Mouse (Mus musculus): ENCODE measurements around the gene C77080. TPM values are rescaled to one million over a fixed set of nuclear protein-coding genes. Genes with fewer than 3 reads are reported as not detected.

C77080 gene
- 0.86 and 1.9 TPM in 2 replicates for polyA plus RNA-seq (2011; ENCODE audit: insufficient read depth, insufficient read length, low replicate concordance, missing spikeins)

DNA sequence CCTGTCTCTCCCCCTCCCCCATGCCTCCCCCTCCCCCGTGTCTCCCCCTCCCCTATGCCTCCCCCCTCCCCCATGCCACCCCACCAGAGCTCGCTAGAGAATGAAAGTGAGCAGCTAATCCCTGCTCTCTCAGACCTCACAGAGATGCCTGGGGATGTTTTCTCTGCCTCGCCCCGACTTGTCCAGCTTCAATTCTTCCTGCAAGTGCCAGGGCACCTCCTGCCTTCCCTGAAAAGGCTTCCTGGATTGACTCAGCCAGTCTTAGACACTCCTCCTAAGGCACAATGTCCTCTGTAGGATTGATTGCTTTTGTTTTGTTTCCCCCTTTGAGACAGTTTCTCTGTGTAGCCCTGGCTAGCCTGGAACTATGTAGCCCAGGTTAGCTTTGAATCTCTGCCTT, at the start of gene C77080:
TSS of gene C77080 (minus strand) at position 209 of the 400 bp plus-strand sequence.
- WGBS: 33% methylated on average over 2 of the region's 4 CpGs
- TF ChIP-seq POLR2A (IDR thresholded peaks at IDR 0.05; ENCODE audit: borderline replicate concordance, control insufficient read depth, low read depth, low read length) (no peak), CTCF (IDR thresholded peaks at IDR 0.05; ENCODE audit: control insufficient read depth, insufficient read depth, low read length) (no peak)
- H3K4me1 ChIP-seq (ENCODE audit: control insufficient read depth, insufficient read depth, low read length): peaks cover 1% of the 10 kb centered on the region; the same call in 1 of the 2 replicates
- H3K27ac ChIP-seq (ENCODE audit: control insufficient read depth, insufficient read depth, low read depth, low read length, poor library complexity): no peak within 1 kb of the TSS
- H3K4me3 ChIP-seq (replicated peaks; ENCODE audit: control insufficient read depth, low read depth, low read length): no peak within 1 kb of the TSS

DNA sequence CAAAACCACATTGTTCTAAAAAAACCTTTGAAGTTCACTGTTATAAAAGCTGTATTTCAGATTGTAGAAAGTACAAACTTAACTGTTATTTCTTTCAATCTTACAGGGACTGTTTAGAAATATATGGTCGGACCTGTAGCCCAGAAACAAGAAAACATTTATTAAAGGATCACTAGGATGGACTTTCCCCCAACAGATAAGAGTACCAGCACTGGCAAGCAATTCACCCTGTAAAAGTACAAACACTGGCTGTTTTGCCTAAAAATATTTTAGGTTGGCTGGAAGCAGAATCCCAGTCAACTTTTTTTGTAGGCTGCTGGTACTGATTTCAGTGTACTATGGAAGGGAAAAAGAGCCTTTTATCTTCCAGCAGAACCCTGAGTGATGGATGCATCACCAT, 46.7 kb upstream of the C77080 start:
- no peaks in the 10 kb centered on the region for H3K4me1 ChIP-seq (ENCODE audit: control insufficient read depth, insufficient read depth, low read length)
- H3K27ac ChIP-seq (ENCODE audit: control insufficient read depth, insufficient read depth, low read depth, low read length, poor library complexity): no peak overlapping the region
- TF ChIP-seq POLR2A (IDR thresholded peaks at IDR 0.05; ENCODE audit: borderline replicate concordance, control insufficient read depth, low read depth, low read length): no peak
- TF ChIP-seq CTCF (IDR thresholded peaks at IDR 0.05; ENCODE audit: control insufficient read depth, insufficient read depth, low read length): no peak
- 85% methylated on average over 1 of the region's 1 CpGs for WGBS
- H3K4me3 ChIP-seq (replicated peaks; ENCODE audit: control insufficient read depth, low read depth, low read length): no peak overlapping the region

DNA sequence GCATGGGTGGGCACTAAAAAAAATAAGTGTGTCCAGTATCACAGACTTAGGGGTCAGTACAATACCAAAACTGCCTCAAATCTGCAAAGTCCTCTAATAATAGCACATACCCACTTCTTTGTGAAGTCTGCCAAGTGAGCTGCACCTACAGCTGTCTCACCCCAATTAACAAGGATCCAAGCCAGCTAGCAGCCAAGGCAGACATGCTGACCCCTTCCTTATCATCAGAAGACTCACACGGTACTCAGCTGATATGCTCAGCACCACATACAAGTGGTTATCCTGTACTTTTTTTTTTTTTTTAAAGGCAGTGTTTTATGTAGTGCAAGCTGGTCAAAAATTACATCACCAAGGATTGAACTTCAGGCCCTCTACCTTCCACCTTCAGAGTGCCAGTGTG, 43.1 kb upstream of the C77080 start:
- 43% methylated on average over 1 of the region's 1 CpGs for WGBS
- TF ChIP-seq POLR2A (IDR thresholded peaks at IDR 0.05; ENCODE audit: borderline replicate concordance, control insufficient read depth, low read depth, low read length) (no peak), CTCF (IDR thresholded peaks at IDR 0.05; ENCODE audit: control insufficient read depth, insufficient read depth, low read length) (no peak)
- Histone ChIP-seq H3K27ac (ENCODE audit: control insufficient read depth, insufficient read depth, low read depth, low read length, poor library complexity) (no peak overlapping the region), H3K4me3 (replicated peaks; ENCODE audit: control insufficient read depth, low read depth, low read length) (no peak overlapping the region), H3K4me1 (ENCODE audit: control insufficient read depth, insufficient read depth, low read length) (no peaks in the 10 kb centered on the region)

DNA sequence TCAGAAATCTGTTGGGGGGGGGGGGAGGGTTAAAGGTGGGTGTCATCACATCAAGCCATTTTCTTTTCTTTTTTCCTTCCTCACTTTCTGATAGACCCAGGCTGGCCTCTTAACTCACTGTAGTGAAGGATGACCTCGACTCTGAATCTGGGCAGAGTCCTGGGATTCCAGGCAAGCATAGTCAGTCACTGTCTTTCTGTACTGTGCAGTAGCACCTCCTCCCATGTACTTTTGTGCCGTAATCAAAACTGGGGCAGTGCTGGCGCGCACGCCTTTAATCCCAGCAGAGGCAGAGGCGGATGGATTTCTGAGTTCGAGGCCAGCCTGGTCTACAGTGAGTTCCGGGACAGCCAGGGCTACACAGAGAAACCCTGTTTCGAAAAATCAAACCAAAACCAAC, 42.6 kb upstream of the C77080 start:
- Histone ChIP-seq H3K27ac (ENCODE audit: control insufficient read depth, insufficient read depth, low read depth, low read length, poor library complexity) (no peak overlapping the region), H3K4me1 (ENCODE audit: control insufficient read depth, insufficient read depth, low read length) (no peaks in the 10 kb centered on the region), H3K4me3 (replicated peaks; ENCODE audit: control insufficient read depth, low read depth, low read length) (no peak overlapping the region)
- 83% methylated on average over 9 of the region's 9 CpGs for WGBS
- TF ChIP-seq CTCF (IDR thresholded peaks at IDR 0.05; ENCODE audit: control insufficient read depth, insufficient read depth, low read length) (no peak), POLR2A (IDR thresholded peaks at IDR 0.05; ENCODE audit: borderline replicate concordance, control insufficient read depth, low read depth, low read length) (no peak)

DNA sequence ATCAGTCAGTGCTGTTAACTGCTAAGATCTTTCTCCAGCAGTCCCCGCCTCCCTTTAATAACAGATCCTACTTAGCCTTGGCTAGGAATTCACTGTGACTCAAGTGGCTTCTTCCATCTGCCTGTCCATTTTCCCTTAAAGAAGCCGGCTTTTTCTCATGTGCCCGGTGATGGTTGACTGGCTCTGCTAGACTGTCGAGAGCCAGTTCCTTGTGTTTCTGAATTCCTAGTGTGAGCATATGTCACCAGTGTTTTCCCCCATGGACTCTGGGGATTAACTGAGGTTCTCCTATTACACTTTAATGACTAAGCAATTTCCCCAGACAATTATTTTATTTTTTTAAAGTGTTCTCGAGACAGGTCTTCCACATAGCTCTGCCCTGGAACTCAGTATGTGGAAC, 42.2 kb upstream of the C77080 start:
- no peak for TF ChIP-seq CTCF (IDR thresholded peaks at IDR 0.05; ENCODE audit: control insufficient read depth, insufficient read depth, low read length)
- TF ChIP-seq POLR2A (IDR thresholded peaks at IDR 0.05; ENCODE audit: borderline replicate concordance, control insufficient read depth, low read depth, low read length): no peak
- Histone ChIP-seq H3K27ac (ENCODE audit: control insufficient read depth, insufficient read depth, low read depth, low read length, poor library complexity) (no peak overlapping the region), H3K4me1 (ENCODE audit: control insufficient read depth, insufficient read depth, low read length) (no peaks in the 10 kb centered on the region), H3K4me3 (replicated peaks; ENCODE audit: control insufficient read depth, low read depth, low read length) (no peak overlapping the region)
- 78% methylated on average over 5 of the region's 5 CpGs for WGBS

DNA sequence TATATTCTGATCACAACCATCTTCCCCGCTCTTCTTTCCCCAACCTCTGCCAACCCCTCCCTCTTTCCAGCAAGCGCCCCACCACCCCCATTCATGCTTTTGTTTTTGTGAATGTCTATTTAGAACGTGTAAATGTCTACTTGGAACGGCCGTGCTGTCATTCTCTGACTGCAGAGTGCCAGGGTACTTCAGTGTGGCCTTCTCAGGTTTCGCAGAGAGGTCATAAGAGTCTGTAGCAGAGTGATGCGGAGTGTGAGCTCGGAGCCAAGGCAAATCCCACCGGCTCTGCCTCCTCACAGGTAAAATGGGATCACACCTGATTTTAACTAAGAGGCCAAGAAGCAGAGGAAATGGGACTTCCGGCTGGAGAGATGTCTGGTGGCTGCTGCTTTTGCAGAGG, 37.9 kb upstream of the C77080 start:
- H3K4me3 ChIP-seq (replicated peaks; ENCODE audit: control insufficient read depth, low read depth, low read length): no peak overlapping the region
- WGBS: 82% methylated on average over 10 of the region's 10 CpGs
- no peak for TF ChIP-seq POLR2A (IDR thresholded peaks at IDR 0.05; ENCODE audit: borderline replicate concordance, control insufficient read depth, low read depth, low read length)
- no peak overlapping the region for H3K27ac ChIP-seq (ENCODE audit: control insufficient read depth, insufficient read depth, low read depth, low read length, poor library complexity)
- no peaks in the 10 kb centered on the region for H3K4me1 ChIP-seq (ENCODE audit: control insufficient read depth, insufficient read depth, low read length)

DNA sequence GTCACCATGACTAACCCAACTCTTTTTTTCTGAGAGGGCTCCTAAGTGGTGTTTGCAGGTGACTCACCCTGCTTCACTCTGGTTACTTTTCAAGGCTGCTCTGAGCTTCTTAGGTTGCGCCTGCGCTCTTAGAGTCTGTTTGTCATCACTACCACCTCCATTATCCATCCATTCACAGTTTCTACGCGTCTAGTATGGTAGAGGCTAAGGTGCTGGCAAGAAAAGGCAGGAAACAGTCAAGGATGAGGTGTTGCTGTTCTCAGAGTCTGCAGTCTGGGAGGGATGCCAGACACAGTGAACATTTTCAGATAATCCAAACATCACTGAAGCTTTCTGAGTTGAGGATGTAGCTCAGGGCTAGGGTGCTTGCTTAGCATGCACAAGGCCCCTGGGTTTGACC, 36.5 kb upstream of the C77080 start:
- Histone ChIP-seq H3K4me1 (ENCODE audit: control insufficient read depth, insufficient read depth, low read length) (no peaks in the 10 kb centered on the region), H3K27ac (ENCODE audit: control insufficient read depth, insufficient read depth, low read depth, low read length, poor library complexity) (no peak overlapping the region), H3K4me3 (replicated peaks; ENCODE audit: control insufficient read depth, low read depth, low read length) (no peak overlapping the region)
- WGBS: 79% methylated on average over 4 of the region's 4 CpGs
- no peak for TF ChIP-seq CTCF (IDR thresholded peaks at IDR 0.05; ENCODE audit: control insufficient read depth, insufficient read depth, low read length)
- no peak for TF ChIP-seq POLR2A (IDR thresholded peaks at IDR 0.05; ENCODE audit: borderline replicate concordance, control insufficient read depth, low read depth, low read length)

DNA sequence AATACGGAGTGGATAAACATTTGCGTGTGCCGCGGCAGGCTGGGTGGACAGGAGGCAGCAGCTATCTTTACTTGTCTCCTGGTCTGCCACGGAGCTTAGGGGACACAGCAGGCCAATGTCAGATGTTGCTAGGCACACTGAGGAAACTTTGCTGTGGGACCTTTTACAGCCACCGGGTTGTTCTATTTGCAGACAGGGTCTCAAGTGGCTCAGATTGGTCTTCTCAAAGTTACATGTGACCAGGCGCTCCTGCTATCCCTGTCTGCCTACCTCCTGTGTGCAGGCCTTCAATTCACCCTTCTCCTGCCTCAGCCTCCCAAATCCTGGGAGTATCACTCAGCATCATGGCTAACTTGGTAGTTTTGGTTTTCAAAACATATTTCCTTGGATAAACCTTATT, 34.9 kb upstream of the C77080 start:
- TF ChIP-seq POLR2A (IDR thresholded peaks at IDR 0.05; ENCODE audit: borderline replicate concordance, control insufficient read depth, low read depth, low read length) (no peak), CTCF (IDR thresholded peaks at IDR 0.05; ENCODE audit: control insufficient read depth, insufficient read depth, low read length) (no peak)
- Histone ChIP-seq H3K4me1 (ENCODE audit: control insufficient read depth, insufficient read depth, low read length) (no peaks in the 10 kb centered on the region), H3K27ac (ENCODE audit: control insufficient read depth, insufficient read depth, low read depth, low read length, poor library complexity) (no peak overlapping the region), H3K4me3 (replicated peaks; ENCODE audit: control insufficient read depth, low read depth, low read length) (no peak overlapping the region)
- 84% methylated on average over 7 of the region's 7 CpGs for WGBS

DNA sequence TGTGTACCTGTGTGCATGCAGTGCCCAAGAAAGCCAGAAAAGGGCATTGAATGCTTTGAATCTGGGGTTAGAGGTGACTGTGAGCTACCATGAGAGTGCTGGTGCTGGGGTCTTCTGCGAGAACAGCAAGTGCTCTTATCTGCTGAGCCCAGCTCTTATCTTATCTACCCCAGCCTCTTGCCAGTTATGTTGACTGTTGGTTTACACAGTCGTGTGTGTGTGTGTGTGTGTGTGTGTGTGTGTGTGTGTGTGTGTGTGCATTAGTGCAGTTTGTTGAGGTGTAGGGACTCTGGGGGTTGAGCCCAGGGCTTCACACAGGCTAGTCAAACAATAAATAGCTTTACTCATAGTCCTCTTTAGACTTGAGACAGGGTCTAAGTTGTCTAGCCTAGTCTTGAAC, 34.0 kb upstream of the C77080 start:
- no peak overlapping the region for H3K27ac ChIP-seq (ENCODE audit: control insufficient read depth, insufficient read depth, low read depth, low read length, poor library complexity)
- no peaks in the 10 kb centered on the region for H3K4me1 ChIP-seq (ENCODE audit: control insufficient read depth, insufficient read depth, low read length)
- no peak overlapping the region for H3K4me3 ChIP-seq (replicated peaks; ENCODE audit: control insufficient read depth, low read depth, low read length)
- TF ChIP-seq CTCF (IDR thresholded peaks at IDR 0.05; ENCODE audit: control insufficient read depth, insufficient read depth, low read length): no peak
- no peak for TF ChIP-seq POLR2A (IDR thresholded peaks at IDR 0.05; ENCODE audit: borderline replicate concordance, control insufficient read depth, low read depth, low read length)
- 21% methylated on average over 2 of the region's 2 CpGs for WGBS
